Mouse (Mus musculus): ENCODE measurements around the gene Mns1.
"Not testable (repeated sequence)": the region's sequence is repeated elsewhere in the genome, so short reads cannot be mapped to it uniquely, and the experiment has no call there.

Gene Mns1

DNA sequence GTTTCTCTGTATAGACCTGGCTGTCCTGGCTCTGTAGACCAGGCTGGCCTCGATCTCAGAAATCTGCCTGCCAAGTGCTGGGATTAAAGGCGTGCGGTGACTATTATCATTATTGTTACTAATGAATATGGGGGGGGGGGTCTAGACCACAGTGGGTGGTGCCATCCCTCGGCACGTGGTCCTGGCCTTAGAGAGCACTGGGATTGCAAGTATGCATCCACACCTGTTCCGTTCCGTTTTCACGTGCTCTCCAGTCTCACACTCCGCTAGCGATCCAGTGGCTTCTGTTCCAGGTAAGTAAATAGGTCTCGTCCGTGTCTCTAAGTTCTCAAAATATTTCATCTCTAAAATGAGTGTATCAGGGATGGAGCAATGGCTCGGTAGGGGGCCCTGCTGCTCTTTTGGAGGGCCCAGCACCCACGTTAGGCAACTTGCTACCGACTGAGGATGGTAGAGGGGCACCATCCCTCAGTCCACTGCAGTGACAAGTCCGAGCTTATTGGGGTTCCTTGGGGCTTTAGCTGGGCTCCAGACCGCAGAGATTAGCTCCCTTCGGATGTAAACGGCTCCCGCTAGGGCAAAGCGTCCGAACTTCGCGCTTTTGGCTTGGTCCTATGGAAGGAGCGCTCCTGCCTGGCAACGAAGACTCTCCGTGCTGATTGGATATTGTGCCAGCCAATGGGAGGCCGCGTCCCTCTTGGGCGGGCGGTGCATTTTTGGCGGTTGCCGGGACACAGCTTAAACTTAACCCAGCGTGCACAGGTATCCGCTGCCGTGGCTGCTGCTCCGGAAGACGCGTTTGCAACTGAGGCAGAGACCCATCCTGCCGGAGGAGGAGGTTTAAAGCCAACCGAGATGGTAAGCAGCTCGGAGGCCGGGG is at the start of gene Mns1:
Mns1 (plus strand) TSS at position 190 of the 880 bp plus-strand sequence.
- DNase-seq (ENCODE audit: low spot score in 2 of 2), result peak; percentile 89 to 92

DNA sequence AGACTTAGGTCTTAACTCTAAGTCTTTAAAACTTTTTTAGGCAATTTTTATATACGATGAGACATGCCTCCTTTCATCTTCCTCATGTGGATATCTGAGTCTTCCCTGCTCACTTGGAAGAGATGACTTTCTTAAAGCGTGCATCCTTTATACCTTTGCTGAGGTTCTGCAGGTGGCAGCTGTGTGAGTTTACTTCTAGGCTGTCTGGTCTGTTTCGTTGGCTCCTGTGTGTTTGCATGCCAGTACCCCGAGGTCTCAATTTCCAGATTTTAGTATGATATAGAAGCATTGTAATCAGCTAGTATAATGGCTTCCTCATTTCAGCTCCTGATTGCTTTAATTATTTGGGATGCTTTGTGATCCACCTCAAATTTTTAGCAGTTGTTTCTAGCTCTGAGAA is 48.9 kb upstream of the Mns1 start:
- no peak for DNase-seq (ENCODE audit: low spot score in 2 of 2)

DNA sequence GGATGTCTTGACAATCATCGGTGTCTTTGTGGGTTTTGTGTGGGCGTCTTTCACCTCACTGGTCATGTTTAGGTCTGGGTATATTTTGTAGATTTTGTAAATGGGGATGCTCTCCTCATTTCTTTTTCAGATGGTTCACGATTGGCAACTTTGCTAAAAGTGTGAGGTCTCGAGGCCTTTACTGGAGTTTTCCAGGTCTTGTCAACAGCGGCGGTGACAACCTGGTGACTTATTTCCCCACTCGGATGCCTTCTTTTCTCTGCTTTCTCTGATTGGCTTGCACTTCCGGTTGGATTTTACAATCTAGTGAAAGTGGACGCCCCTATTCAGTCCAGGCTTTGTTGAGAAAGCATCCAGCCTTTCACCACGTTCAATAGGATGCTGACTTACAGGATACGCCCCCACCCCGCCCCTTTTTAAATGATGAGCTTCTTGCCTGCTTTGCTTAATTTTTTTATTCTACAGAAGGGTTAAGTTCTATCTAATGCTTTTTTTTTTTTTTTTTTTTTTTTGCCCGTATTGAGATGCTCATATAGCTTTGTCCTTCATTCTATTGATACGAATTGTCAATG is 48.3 kb upstream of the Mns1 start:
- DNase-seq (ENCODE audit: low spot score in 2 of 2), result no peak

DNA sequence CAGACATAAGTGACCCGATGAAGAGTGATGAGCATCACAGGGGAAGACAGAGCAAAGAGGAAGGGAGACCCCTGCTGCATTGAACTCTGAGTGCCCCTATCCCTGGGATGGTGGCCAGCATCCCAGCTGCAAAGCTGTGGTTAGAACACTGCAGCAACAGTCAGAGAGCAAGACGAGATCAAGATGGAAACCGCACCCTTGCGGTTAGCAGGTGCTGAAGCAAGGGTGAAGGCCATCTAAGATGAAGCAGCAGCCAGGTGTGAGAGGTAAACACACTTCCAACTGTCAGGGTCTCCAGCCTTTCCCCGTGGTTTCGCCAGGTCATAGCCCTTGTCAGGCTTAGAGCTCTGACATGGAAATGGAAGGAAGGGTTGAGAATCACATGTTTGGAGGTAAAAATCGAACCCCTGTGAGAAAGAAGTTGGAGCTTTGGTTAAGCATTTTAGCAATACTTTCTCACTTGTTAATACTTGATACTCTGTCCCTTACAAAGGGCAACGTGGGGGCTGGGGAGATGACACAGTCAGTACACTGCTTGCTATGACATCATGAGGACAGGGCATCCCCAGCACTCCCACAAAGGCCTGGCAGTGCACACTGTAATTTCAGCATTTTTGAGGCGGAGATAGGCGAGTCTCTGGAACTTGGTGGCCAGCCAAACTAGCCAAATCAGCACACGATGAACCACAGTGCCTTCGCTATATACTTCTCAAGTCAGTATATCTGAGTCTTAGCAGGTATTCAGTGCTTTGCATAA is 47.3 kb upstream of the Mns1 start:
- DNase-seq (ENCODE audit: low spot score in 2 of 2), result no peak

DNA sequence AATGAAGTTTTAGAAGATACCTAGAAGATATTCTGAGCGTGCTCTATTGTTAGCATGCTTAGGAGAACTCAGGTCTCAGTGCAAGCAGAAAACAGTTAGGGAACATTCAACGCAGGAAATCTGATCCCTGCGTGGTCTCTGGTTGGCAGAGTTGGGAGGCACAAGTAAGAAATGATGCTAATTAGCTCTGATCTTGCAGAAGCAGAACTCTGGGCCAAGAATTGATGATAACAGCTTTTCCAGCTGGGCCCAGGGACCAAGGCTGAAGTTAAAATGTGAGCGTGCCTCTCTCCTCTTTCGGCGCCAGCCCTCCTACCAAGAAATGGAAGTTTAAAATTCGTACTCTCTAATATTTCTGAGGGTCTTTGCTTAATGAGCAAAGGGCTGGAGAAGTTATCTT is 45.1 kb upstream of the Mns1 start:
- no peak for DNase-seq (ENCODE audit: low spot score in 2 of 2)

DNA sequence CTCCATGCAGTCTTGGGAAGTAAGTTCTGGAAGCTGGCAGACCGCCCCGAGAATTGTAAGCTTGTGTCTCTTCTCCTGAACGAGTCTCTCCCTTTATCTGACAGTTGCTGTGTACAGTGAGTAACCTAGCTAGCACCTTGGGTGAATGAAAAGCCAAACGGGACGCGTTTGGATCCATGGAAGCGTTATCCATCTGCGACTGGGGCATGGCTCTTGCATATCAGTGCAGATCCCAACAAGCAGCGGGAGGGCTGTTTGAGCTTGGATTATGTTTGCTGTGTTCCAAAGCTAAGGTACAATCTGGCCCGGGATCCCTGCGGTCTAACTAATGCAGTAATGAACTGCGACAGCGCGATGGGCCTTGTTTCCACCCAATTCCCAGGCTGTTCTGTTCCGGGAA is 44.6 kb upstream of the Mns1 start:
- no peak for DNase-seq (ENCODE audit: low spot score in 2 of 2)

DNA sequence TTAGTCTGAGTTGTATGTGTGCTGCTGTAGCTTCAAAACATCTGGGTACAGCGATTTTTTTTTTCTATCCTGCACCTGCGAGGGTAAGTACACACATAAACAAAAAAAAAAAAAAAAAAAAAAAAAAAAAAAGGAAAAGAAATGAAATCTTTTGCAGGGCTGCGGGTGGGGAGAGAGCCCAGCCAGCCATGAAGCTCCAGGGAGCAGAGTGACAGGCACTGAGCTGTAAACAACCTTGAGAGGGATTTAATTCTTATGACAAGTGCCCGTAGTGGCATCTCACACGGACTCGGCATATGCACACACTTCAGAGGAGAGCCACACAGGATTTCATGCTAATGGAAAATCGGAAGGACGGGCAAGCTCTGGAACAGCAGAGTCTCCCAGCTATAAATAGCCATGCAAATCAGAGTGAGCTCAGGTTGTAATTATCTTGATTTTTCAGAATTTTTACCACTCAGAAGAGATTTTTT is 43.9 kb upstream of the Mns1 start:
- no peak for DNase-seq (ENCODE audit: low spot score in 2 of 2)

DNA sequence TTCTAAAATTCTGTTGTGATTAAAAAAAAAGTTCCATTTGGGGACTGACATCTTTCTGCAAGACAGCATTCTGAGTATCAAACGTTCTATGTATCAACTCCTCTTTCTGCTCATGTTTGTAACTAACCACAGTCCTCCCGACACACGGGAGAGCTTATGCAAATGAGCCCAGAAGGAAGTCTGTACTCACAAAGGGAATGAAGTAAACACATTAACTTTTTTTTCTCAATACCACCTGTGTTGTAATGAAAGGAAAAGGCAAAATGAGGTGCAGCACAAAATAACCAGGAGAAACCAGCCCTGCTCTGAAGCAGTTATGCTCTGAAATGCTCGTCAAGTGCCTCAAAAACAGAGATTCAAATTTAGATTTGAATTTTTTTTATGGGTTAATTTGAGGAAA is 37.7 kb upstream of the Mns1 start:
- DNase-seq (ENCODE audit: low spot score in 2 of 2), result no peak

DNA sequence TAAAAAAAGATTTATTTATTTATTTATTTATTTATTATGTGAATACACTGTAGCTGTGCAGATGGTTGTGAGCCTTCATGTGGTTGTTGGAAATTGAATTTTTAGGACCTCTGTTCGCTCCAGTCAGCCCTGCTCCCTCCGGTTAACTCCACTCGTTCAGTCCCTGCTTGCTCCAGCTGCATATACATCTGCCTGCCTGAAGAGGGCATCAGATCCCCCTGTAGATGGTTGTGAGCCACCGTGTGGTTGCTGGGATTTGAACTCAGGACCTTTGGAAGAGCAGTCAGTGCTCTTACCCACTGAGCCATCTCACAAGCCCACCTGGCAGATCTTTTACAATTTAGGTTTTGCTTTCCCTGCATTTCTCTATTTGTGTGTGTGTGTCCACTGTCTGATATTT is 36.0 kb upstream of the Mns1 start:
- not testable (repeated sequence) for DNase-seq (ENCODE audit: low spot score in 2 of 2)

DNA sequence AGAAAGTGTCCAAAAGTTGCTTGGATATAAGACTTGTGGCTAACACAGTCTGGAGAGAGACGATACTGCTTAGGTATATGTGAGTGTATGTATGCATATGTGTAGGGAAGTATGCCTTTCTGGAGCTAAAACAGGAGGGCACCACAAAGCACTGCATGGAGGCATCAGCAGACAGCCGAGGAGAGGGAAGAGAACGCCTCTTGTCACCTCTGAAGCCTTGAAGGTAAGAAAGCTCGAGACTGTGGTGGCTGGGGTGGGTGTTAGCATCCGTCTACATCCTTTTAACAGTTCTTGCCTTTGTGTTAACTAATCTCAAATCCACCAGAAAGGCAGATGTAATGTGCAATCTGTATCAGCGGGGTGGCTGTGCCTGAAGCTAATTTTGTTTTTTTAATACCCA is 34.4 kb upstream of the Mns1 start:
- DNase-seq (ENCODE audit: low spot score in 2 of 2), result no peak

DNA sequence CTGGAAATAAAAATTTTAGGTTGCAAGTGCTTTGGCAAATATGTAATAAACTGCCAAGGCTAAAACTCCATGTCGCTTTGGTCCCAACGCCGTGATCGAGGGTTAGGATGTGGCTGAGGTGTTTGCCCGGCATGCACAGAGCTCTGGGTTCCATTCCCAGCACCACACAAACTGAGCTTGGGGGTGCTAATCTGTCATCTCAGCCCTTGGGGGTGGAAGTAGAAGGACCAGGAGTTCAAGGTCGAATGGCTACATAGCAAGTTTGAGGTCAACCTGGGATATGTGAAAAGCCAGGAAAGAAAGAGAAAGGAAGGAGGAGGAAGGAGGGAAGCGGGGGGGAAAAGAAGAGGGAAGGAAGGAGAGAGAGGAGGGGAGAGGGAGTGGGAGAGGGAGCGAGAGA is 33.4 kb upstream of the Mns1 start:
- no peak for DNase-seq (ENCODE audit: low spot score in 2 of 2)

DNA sequence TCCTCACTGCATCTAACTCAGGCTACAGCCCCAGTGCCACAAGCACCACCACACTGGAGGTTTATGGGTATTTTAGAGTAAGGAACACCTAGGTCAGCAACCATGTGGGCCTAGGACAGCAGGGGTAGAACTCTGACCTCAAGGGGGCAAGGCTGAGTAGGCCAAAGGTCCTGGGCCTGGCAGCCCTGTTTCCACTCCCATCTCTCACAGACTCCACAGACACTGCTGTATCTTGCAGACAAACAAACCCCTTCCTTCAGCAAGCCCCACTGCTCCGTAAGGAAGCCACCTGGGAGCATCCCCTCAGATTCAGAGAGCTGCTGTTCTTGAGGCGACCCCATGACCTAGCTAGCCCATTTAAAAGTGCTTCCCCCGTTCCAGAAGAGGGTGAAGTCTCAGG is 32.9 kb upstream of the Mns1 start:
- DNase-seq (ENCODE audit: low spot score in 2 of 2), result no peak

DNA sequence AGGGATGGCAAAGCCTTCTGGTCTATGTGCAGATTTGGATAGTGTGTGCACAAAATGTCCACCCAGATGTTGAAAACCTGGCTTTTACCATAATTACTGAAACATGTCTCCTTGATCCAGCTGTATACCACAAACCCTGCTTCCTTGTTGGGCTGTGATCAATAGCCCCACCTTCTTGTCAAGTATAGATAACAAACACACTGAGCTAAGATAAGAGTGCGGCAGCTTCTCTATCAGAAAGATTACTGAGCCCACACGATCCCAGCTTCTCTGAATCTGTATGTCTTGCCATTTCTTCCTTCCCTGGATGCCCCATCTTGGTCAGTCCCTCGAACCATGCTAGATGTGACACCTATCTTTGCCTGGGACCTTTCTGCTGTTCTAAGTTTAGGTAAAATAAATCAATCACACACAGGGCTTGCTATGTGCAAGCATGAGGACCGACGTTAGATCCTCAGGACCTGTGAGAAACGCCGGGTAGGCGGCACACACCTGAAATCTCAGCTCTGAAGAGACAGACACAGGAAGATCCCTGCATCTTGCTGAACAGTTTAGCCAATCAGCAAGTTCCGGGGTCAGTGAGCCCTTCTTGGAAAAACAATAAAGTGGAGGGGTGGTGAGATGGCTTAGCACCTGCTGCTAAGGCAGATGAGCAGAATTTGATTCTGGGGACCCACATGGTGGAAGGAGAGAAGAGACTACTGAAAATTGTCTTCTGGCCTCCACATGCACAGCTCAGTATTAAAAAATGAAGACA is 31.8 kb upstream of the Mns1 start:
- no peak for DNase-seq (ENCODE audit: low spot score in 2 of 2)

DNA sequence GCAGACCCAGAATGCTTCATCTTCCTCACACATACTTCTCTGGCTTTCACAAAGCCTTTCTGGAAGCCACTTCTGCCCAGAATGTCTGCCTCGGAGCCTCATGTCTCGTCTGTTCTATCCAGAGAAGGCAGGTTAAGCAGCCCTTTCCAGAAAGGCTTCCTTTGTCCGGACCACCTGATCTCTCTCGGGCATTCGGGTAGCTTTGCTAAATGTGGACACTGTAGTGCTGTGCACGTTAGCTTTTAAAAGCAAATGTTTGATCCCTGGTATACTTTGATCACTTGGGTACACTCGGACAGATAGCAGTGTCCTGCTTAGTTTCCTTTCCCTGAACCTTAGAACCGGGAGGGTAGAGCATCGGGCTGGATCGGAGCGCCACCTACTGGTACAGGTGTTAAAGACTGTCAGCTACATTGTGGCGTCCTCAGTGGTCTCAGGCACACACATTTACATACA is 29.7 kb upstream of the Mns1 start:
- DNase-seq (ENCODE audit: low spot score in 2 of 2), result peak; percentile 73 to 85

DNA sequence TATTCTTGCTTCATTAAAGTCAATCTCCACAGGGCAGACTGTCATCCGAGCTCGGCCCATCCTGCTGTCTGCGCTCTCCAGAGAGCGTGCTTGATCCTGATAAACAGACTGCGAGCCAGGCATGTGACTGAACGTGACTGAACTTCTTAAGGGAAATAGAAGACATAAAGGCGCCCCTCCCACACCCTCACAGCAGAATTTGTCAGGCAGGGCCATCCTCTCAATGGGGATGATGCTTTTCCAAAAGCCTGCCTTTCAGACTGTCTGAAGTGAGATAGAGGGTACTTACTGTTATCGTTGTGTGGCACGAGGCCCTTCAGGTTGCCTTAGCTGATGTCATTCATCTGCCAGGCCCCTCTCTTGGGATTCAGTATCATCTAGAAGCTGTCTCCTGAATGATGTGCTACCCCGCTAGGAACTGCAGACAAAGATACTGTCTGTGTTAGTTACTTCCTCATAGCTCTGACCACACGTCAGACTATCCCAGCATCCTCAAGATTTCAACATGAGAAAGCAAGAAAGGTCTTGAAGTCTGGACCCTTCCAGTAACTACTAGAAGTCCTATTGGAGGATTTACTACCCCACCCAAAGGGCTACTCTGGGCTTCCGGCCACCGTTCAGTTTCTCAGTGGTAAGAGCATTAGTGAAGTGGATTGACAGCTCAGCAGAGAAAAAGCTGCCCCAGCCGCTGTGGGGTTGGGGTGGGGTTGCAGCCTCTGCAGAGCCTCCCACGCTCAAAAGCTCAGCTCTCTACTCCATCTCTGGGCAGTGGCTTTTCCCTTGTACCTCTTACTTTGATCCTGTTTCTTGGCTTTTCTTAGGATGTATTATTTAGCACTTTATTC is 28.2 kb upstream of the Mns1 start:
- peak; percentile 35 to 49 for DNase-seq (ENCODE audit: low spot score in 2 of 2)

DNA sequence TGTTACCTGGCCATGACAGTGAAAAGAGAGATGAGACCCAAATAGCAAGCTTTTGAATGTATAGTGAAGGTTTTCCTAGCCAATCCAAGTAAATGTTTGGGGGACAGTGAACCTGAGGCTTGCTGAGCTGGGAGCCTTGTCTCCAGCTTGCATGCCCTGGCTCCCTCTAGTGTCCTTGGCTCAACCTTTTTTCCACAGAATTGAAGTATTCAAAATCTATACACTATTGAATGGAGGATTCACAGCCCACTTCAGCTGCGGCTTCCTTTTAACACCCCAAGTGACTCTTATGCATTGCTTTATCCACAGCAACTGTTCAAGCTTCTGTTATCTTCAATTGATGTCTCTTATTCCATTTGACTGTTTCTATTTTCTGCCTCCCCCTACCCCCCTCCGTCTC is 26.1 kb upstream of the Mns1 start:
- no peak for DNase-seq (ENCODE audit: low spot score in 2 of 2)

DNA sequence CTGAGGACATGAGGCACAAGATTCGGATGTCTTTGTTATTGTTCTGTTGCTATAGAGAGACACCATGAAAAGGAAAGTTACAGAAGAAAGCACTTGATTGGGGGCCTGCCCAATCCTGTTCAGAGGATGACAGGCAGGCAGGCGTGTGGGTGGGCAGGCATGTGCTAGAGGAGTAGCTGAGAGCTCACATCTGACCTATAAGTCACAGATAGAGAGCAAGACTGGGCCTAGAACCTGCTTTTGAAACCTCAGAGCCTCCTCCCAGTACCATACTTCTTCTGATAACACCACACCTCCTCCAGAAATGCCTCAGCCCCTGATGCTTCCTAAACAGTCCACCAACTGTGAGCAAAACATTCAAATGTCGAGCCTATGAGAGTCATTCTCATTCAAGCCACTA is 19.4 kb upstream of the Mns1 start:
- no peak for DNase-seq (ENCODE audit: low spot score in 2 of 2)

DNA sequence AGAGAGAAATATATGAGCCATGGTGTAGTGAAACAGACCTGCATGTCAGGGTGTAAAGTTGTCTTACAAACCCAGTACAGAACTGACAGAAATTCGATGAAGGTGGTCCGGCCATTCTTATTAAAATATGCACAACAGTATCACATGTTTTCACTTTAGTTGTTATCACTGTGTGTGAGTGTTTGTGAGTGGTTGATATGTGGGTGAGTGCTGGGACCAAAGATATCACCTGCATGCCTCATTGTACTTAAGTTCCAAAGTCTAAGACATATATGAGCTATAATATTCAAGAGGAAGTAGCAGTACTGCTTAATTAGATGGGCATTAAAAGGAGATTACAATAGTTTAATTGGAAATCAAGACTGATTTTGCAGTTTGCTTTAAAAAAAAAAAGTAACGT is 17.3 kb upstream of the Mns1 start:
- DNase-seq (ENCODE audit: low spot score in 2 of 2), result no peak

DNA sequence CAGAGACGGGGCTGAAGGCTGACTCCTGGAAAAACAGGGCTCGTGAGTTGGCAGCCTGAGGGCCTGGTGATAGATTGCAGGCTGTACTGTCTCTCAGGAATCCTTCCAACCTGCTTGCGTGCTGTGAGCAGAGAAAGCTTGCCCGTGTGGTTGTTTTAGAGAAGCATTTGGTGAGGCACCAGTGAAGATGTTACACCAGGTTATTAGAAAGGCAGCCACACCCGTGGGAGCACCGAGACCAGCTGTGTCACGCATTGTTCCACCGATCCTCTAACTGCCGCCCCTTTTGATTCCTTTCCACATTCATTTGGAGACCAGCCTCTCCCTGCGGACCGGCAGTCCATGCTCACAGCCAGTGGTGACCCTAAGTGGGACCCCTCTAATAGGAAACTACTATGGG is 15.5 kb upstream of the Mns1 start:
- DNase-seq (ENCODE audit: low spot score in 2 of 2), result no peak

DNA sequence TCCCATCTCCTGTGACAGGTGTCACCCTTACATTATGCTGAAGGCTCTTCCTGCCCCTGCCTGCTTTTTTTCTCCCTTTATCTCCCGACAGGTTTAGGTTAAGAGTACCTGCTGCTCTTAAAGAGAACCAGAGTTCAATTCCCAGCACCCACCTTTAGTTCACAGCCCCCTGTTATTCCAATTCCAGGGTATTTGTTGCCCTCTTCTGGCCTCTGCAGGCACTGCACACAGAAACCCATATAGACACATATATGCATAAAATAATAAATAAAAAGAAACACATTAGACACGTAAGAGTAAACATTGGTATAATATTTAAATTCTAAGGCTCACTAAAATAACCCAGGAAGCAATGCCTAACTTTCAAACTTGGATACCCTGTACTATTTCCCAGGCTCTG is 15.1 kb upstream of the Mns1 start:
- DNase-seq (ENCODE audit: low spot score in 2 of 2), result no peak

DNA sequence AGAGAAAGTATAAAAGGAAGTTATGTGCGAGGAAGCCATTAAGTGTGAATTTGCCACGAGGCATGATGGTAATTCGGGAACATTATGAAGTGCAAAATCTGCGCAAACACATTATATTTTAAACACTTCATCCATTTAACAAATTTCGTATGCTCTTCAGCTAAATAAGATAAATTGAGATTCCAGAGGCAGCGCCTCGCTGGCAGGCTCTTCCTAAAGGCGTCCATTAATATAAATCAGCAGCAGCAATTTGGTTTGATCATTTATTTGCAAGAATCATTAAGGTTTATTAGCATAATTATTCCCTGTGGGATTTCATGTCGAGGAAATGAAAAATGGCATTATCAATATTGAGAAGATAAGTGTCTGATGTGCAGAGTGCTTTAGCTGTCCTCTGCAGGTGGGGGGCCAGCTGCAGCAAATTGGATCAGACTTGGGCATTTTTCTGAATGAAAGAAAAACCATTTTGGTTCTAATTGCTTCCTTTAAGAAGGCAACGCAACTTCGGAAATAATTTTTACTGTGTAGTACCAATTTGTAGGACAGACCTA is 12.4 kb upstream of the Mns1 start:
- DNase-seq (ENCODE audit: low spot score in 2 of 2), result no peak
